27 mouse cellular contexts compared by ENCODE assay signal in genomic region chr15:79903963-79904362, GRCm38 (mm10). TPM values are rescaled to one million over a fixed set of nuclear protein-coding genes. Genes with fewer than 3 reads are reported as not detected.
DNase-seq lines count a peak whose midpoint lies in the region; ATAC-seq and TF ChIP-seq lines count a peak whose summit lies in the region.
"Had no signal": no experiment of that assay in that cellular context is flagged by ENCODE, and none has a peak within 500 bp of the region (broad histone marks: within the 10 kb centered on the region; RNA-seq: fewer than 3 reads in every experiment).

No protein-coding gene starts in this region.

- no peak for TF ChIP-seq CTCF in E14TG2a.4 (conservative IDR thresholded peaks at IDR 0.05; ENCODE audit: low read length)

- no peak overlapping the region for H3K4me2 ChIP-seq in liver, embryonic 12.5 days
- no peak overlapping the region for H3K4me2 ChIP-seq in liver, embryonic 11.5 days
- no peak overlapping the region for H3K4me2 ChIP-seq in stomach, embryonic 16.5 days (ENCODE audit: low read depth, low read length)
- H3K4me2 ChIP-seq: embryonic facial prominence, embryonic 13.5 days; embryonic facial prominence, embryonic 15.5 days; forebrain, embryonic 12.5 days; forebrain, embryonic 15.5 days had no signal

- no peak for ATAC-seq in liver, embryonic 12.5 days
- no peak for ATAC-seq in liver, embryonic 11.5 days (replicated peaks; ENCODE audit: low FRiP score)
- no peak for ATAC-seq in stomach, embryonic 16.5 days (ENCODE audit: insufficient read depth, low FRiP score)
- ATAC-seq: activated CD4-positive, CD25-positive, alpha-beta regulatory T cell, adult 4 months; CD4-positive, CD25-positive, alpha-beta regulatory T cell, adult 4 months; forebrain, embryonic 15.5 days; forebrain, postnatal 0 days had no signal

- H3K9ac ChIP-seq in liver, embryonic 12.5 days, result 0 out of 2 replicates have a peak overlapping the region, but pooled peaks have one; percentile 7
- no peak overlapping the region for H3K9ac ChIP-seq in liver, embryonic 11.5 days (ENCODE audit: low read depth, low read length)
- H3K9ac ChIP-seq in ES-E14 (ENCODE audit: insufficient read depth, low read depth, low read length, poor library complexity, severe bottlenecking), result peak overlapping the region; percentile 64; the same call in 1 of the 2 replicates
- no peak overlapping the region for H3K9ac ChIP-seq in stomach, embryonic 16.5 days (ENCODE audit: low read length)
- H3K9ac ChIP-seq: embryonic facial prominence, embryonic 13.5 days; embryonic facial prominence, embryonic 15.5 days; forebrain, embryonic 12.5 days; forebrain, embryonic 15.5 days; forebrain, postnatal 0 days had no signal

- no peak overlapping the region for H3K27ac ChIP-seq in liver, embryonic 12.5 days
- no peak overlapping the region for H3K27ac ChIP-seq in liver, embryonic 11.5 days (ENCODE audit: low read depth, low read length)
- peak overlapping the region; percentile 97 for H3K27ac ChIP-seq in ES-E14 (ENCODE audit: insufficient read depth, low read depth, low read length, poor library complexity, severe bottlenecking)
- H3K27ac ChIP-seq in stomach, embryonic 16.5 days (ENCODE audit: low read length), result peak overlapping the region; percentile 42; the same call in 1 of the 2 replicates
- H3K27ac ChIP-seq: embryonic facial prominence, embryonic 13.5 days; embryonic facial prominence, embryonic 15.5 days; forebrain, embryonic 10.5 days; forebrain, embryonic 12.5 days; forebrain, embryonic 15.5 days had no signal

- in situ Hi-C loops in ES-E14 (cut with MboI; ENCODE audit: low sequenced_read_pairs in 2 of 2, unreplicated experiment in 2 of 2), result no loop called here

- H3K27me3 ChIP-seq in liver, embryonic 12.5 days (replicated peaks), result peaks cover 3% of the 10 kb centered on the region; the same call in 1 of the 2 replicates
- no peaks in the 10 kb centered on the region for H3K27me3 ChIP-seq in liver, embryonic 11.5 days (replicated peaks; ENCODE audit: control insufficient read depth, insufficient read depth, low read length)
- no peaks in the 10 kb centered on the region for H3K27me3 ChIP-seq in E14TG2a.4 (ENCODE audit: insufficient read depth, low read length)
- H3K27me3 ChIP-seq in stomach, embryonic 16.5 days (ENCODE audit: control insufficient read depth, insufficient read depth, low read length), result no peaks in the 10 kb centered on the region
- H3K27me3 ChIP-seq: CH12.LX; embryonic facial prominence, embryonic 15.5 days; forebrain, embryonic 15.5 days had no signal

- no peaks in the 10 kb centered on the region for H3K9me3 ChIP-seq in liver, embryonic 12.5 days (replicated peaks)
- H3K9me3 ChIP-seq in liver, embryonic 11.5 days (ENCODE audit: control insufficient read depth, low read length), result no peaks in the 10 kb centered on the region
- H3K9me3 ChIP-seq in E14TG2a.4 (ENCODE audit: low read length), result no peaks in the 10 kb centered on the region
- H3K9me3 ChIP-seq in ES-E14 (ENCODE audit: control insufficient read depth, insufficient read depth, low read depth, low read length), result no peaks in the 10 kb centered on the region
- H3K9me3 ChIP-seq in stomach, embryonic 16.5 days (replicated peaks; ENCODE audit: control insufficient read depth, low read length), result no peaks in the 10 kb centered on the region
- H3K9me3 ChIP-seq: embryonic facial prominence, embryonic 13.5 days; embryonic facial prominence, embryonic 15.5 days; forebrain, embryonic 10.5 days; forebrain, embryonic 12.5 days; forebrain, embryonic 15.5 days had no signal

- peaks cover 94% of the 10 kb centered on the region for H3K36me3 ChIP-seq in liver, embryonic 12.5 days
- H3K36me3 ChIP-seq in liver, embryonic 11.5 days (ENCODE audit: control insufficient read depth, insufficient read depth, low read length), result peaks cover 5% of the 10 kb centered on the region; the same call in 1 of the 2 replicates
- H3K36me3 ChIP-seq in E14TG2a.4 (ENCODE audit: insufficient read depth, low read length), result peaks cover 73% of the 10 kb centered on the region
- H3K36me3 ChIP-seq in ES-E14 (ENCODE audit: control insufficient read depth, insufficient read depth, low read length, poor library complexity, severe bottlenecking), result peaks cover 26% of the 10 kb centered on the region
- H3K36me3 ChIP-seq in stomach, embryonic 16.5 days (ENCODE audit: control insufficient read depth, insufficient read depth, low read length), result no peaks in the 10 kb centered on the region
- H3K36me3 ChIP-seq: embryonic facial prominence, embryonic 13.5 days; embryonic facial prominence, embryonic 15.5 days; forebrain, embryonic 10.5 days; forebrain, embryonic 12.5 days; forebrain, embryonic 15.5 days had no signal

- no peak overlapping the region for H3K4me3 ChIP-seq in liver, embryonic 12.5 days
- no peak overlapping the region for H3K4me3 ChIP-seq in liver, embryonic 11.5 days (ENCODE audit: low read depth, low read length)
- peak overlapping the region; percentile 64 for H3K4me3 ChIP-seq in E14TG2a.4 (replicated peaks; ENCODE audit: low read length)
- H3K4me3 ChIP-seq in ES-E14 (ENCODE audit: insufficient read depth in 1 of 2, low read depth in 1 of 2, low read length in 2 of 2, poor library complexity in 1 of 2, severe bottlenecking in 1 of 2), result no peak overlapping the region
- no peak overlapping the region for H3K4me3 ChIP-seq in stomach, embryonic 16.5 days (replicated peaks; ENCODE audit: low read length)
- H3K4me3 ChIP-seq: embryonic facial prominence, embryonic 13.5 days; embryonic facial prominence, embryonic 15.5 days; erythroblast, embryonic 14.5 days; forebrain, embryonic 10.5 days; forebrain, embryonic 12.5 days; forebrain, embryonic 15.5 days had no signal

- DNase-seq in liver, embryonic 11.5 days (ENCODE audit: low spot score), result no peak
- no peak for DNase-seq in ES-E14 (ENCODE audit: low read depth, low spot score)
- no peak for DNase-seq in cerebellum, postnatal 25 days
- DNase-seq in layer of hippocampus, adult 18-20 months (ENCODE audit: low spot score in 2 of 2), result no peak
- DNase-seq in embryo, embryonic 9.5 days (ENCODE audit: extremely low spot score), result no peak
- DNase-seq: adrenal gland, adult 8-10 months; adrenal gland, postnatal 14 days; adrenal gland, postnatal 36 days; B cell, adult 2 months; cerebellum, adult 11-12 months; cerebellum, adult 2 months; cerebellum, adult 9-10 months; cerebellum, postnatal 10 days; cerebellum, postnatal 36 days; forebrain, postnatal 0 days had no signal

- H3K4me1 ChIP-seq in liver, embryonic 12.5 days, result 0 out of 2 replicates have a peak, but pooled peaks cover 3% of the 10 kb centered on the region
- no peaks in the 10 kb centered on the region for H3K4me1 ChIP-seq in liver, embryonic 11.5 days (replicated peaks; ENCODE audit: control insufficient read depth, insufficient read depth, low read length)
- H3K4me1 ChIP-seq in E14TG2a.4 (replicated peaks; ENCODE audit: low read depth, low read length), result peaks cover 79% of the 10 kb centered on the region
- peaks cover 16 to 32% of the 10 kb centered on the region in 2 experiments for H3K4me1 ChIP-seq in ES-E14 (ENCODE audit: control insufficient read depth in 2 of 2, insufficient read depth in 2 of 2, low read length in 2 of 2, poor library complexity in 1 of 2)
- H3K4me1 ChIP-seq in stomach, embryonic 16.5 days (ENCODE audit: control insufficient read depth, insufficient read depth, low read length), result peaks cover 8% of the 10 kb centered on the region; the same call in 1 of the 2 replicates
- H3K4me1 ChIP-seq: embryonic facial prominence, embryonic 13.5 days; embryonic facial prominence, embryonic 15.5 days; forebrain, embryonic 12.5 days; forebrain, embryonic 15.5 days had no signal

TF ChIP-seq in ES-E14, 5 proteins besides CTCF, POLR2A, EP300 and RAD21:
- TF ChIP-seq ZNF384 (IDR thresholded peaks at IDR 0.05; ENCODE audit: low read depth, low read length) (no peak), MAFK (IDR thresholded peaks at IDR 0.05; ENCODE audit: insufficient read depth, low read depth, low read length) (no peak), ZC3H11A (IDR thresholded peaks at IDR 0.05; ENCODE audit: borderline replicate concordance, low read depth, low read length) (no peak), CHD2 (IDR thresholded peaks at IDR 0.05; ENCODE audit: low read depth, low read length) (no peak), HCFC1 (IDR thresholded peaks at IDR 0.05; ENCODE audit: borderline replicate concordance, insufficient read depth, low read length) (no peak)

RNA-seq across cellular contexts. Expression of gene Apobec3, which starts 12.5 kb away (rescaled TPM):
- 54.7 and 57.4 TPM in 2 replicates for polyA plus RNA-seq in liver, embryonic 12.5 days (2016; fragmentation: Nextera tagmentation; extraction: Ambion mirVana)
- polyA plus RNA-seq in liver, embryonic 11.5 days (2014; fragmentation: Nextera tagmentation; extraction: Ambion mirVana), result 72.8 and 76.7 TPM in 2 replicates
- 39.9 and 42.4 TPM in 2 replicates for total RNA-seq in ES-E14 (2012; rRNA removed)
- polyA plus RNA-seq in stomach, embryonic 16.5 days (2015; fragmentation: Nextera tagmentation; extraction: Ambion mirVana), result 31.5 and 31.9 TPM in 2 replicates
- 1 to 10 TPM; 4.3 to 4.4 TPM for total RNA-seq in layer of hippocampus, adult 18-20 months (2021)

Comparison
In these comparisons a context has a peak if more than half of its experiments do, and no peak if none do; other contexts are left out.
1. H3K9ac ChIP-seq: peak in liver, embryonic 12.5 days (single experiment) and ES-E14 (single experiment); none in liver, embryonic 11.5 days (single experiment) and stomach, embryonic 16.5 days (single experiment).
2. H3K27ac ChIP-seq: peak in ES-E14 (single experiment) and stomach, embryonic 16.5 days (single experiment); none in liver, embryonic 12.5 days (single experiment) and liver, embryonic 11.5 days (single experiment).